Mouse (Mus musculus): ENCODE data around the gene Lrrc2.

The Lrrc2 gene

GRCm38 (mm10) chr9:110951397-110951796 is at the start of gene Lrrc2:
TSS of gene Lrrc2 (plus strand) at chr9:110951545.
- no peak for DNase-seq

GRCm38 (mm10) chr9:110902271-110902670 is 49.1 kb upstream of the Lrrc2 start:
- no peak for DNase-seq

- no peak for DNase-seq
Measured at GRCm38 (mm10) chr9:110907201-110907837, 44.0 kb upstream of the Lrrc2 start.

GRCm38 (mm10) chr9:110907838-110908630 is 43.3 kb upstream of the Lrrc2 start:
- DNase-seq = no peak

- no peak for DNase-seq
Measured at GRCm38 (mm10) chr9:110908631-110909016, 42.7 kb upstream of the Lrrc2 start.

GRCm38 (mm10) chr9:110909371-110909967 is 41.9 kb upstream of the Lrrc2 start:
- DNase-seq = no peak

- no peak for DNase-seq
Measured at GRCm38 (mm10) chr9:110914631-110915236, 36.6 kb upstream of the Lrrc2 start.

GRCm38 (mm10) chr9:110915466-110915865 is 35.9 kb upstream of the Lrrc2 start:
- DNase-seq = no peak

GRCm38 (mm10) chr9:110916786-110917185 is 34.6 kb upstream of the Lrrc2 start, which contains the start of gene Fam240a:
TSS of gene Fam240a (minus strand) at chr9:110916861.
- no peak for DNase-seq

GRCm38 (mm10) chr9:110920665-110921419 is 30.5 kb upstream of the Lrrc2 start:
- DNase-seq = no peak

- DNase-seq = peak; percentile 75
Measured at GRCm38 (mm10) chr9:110922759-110923158, 28.6 kb upstream of the Lrrc2 start.

GRCm38 (mm10) chr9:110931573-110931972 is 19.8 kb upstream of the Lrrc2 start:
- DNase-seq = no peak

- no peak for DNase-seq
Measured at GRCm38 (mm10) chr9:110933850-110934437, 17.4 kb upstream of the Lrrc2 start.

GRCm38 (mm10) chr9:110935941-110936340 is 15.4 kb upstream of the Lrrc2 start:
- DNase-seq = no peak

- no peak for DNase-seq
Measured at GRCm38 (mm10) chr9:110937506-110938490, 13.5 kb upstream of the Lrrc2 start.

- DNase-seq = peak; percentile 40
Measured at GRCm38 (mm10) chr9:110944265-110944664, 7.1 kb upstream of the Lrrc2 start.

- DNase-seq = no peak
Measured at GRCm38 (mm10) chr9:110945343-110945742, 6.0 kb upstream of the Lrrc2 start.

GRCm38 (mm10) chr9:110945926-110946325 is 5.4 kb upstream of the Lrrc2 start, which contains the start of gene Tdgf1:
TSS of gene Tdgf1 (minus strand) at chr9:110946158.
- DNase-seq = no peak

GRCm38 (mm10) chr9:110946548-110947044 is 4.7 kb upstream of the Lrrc2 start:
- DNase-seq = peak; percentile 26

GRCm38 (mm10) chr9:110947261-110947661 is 4.1 kb upstream of the Lrrc2 start:
- peak; percentile 19 for DNase-seq

- DNase-seq = no peak
Measured at GRCm38 (mm10) chr9:110947900-110948299, 3.4 kb upstream of the Lrrc2 start.

All from retina, postnatal 1 day (tissue).